Mouse (Mus musculus) gastrocnemius, postnatal 14 days (tissue): ENCODE results near the gene Dennd5b. TPM values are rescaled to one million over a fixed set of nuclear protein-coding genes. Genes with fewer than 3 reads are reported as not detected.
A peak's percentile ranks its signal among the peaks of the same experiment; 100 is the strongest.

Source experiments
- DNase-seq: peaks from one replicate; pipeline ENCODE4 v3.0.0; 2021; ENCODE audit warnings: mixed read lengths
- intact Hi-C: fragments of 180-260 bp; cut with DNase I; formaldehyde crosslinking; loops from one replicate; pipeline ENCODE4 v1.15.1; 2025; ENCODE audit warnings: low total_unique reads
- total RNA-seq, 2 experiments: library from RNA; stranded (reverse); gene quantifications; 2 replicates each; pipeline ENCODE4 v1.2.3; 2021

Dennd5b gene
- total RNA-seq, 2 experiments from 2014 or later, result 6.0 to 7.4 TPM

DNA sequence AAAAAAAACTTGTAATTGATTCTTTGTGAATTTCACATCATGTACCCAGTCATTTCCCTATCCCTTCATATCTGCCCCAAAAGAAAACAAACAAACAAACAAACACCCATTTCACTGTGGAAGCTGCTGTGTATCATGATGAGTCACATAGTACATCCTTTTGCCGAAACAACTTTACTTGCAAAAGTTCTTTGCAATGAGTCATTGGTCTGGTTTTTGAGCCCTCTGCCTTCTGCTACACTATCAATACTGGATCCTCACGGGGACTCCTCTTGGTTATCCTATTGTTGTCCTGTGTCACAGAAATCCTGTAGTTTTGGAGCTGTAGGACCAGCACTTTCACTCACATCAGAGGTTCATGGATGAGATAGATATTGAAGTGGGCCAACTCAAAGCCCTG, 7.4 kb upstream of the Dennd5b start:
- no peak for DNase-seq
- intact Hi-C loops, result no loop called here

DNA sequence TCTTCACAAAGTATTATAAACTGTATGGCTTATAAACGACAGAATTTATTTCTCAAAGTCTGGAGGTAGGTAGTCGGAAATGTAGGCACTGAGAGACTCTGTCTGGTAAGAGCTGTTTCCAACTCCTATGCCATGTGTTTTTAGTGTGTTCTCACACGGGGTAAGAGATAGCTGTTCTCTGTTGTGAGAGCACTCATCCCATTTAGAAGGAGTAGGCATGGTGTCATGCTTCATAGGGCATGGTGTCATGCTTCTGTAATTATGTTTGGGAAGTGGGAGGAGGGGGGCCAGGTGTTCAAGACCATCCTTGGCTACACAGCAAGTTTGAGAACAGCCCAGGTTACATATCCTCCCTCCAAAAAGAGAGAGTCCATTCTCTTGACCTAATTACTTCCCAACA, 6.1 kb upstream of the Dennd5b start:
- DNase-seq, result no peak
- intact Hi-C loops, result no loop called here

DNA sequence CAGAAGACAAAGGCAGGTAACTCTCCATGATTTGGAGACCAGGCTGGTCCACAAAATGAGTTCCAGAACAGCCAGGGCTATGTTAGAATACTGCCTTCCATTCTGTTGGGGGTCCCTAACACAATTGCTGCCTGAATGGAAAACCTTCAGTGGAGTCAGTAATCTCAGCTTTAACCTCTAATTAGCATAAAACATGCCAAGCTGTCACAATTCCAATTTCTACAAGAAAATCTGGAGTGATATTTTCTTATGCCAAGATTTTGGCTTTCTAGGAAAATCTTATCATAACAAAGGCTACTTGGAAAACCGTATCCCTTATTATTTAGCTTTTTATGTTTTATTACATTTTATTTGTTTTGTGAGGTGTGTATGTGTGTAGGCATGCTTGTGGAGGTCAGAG, 2.0 kb upstream of the Dennd5b start:
- intact Hi-C loops, result no loop called here
- DNase-seq, result no peak

DNA sequence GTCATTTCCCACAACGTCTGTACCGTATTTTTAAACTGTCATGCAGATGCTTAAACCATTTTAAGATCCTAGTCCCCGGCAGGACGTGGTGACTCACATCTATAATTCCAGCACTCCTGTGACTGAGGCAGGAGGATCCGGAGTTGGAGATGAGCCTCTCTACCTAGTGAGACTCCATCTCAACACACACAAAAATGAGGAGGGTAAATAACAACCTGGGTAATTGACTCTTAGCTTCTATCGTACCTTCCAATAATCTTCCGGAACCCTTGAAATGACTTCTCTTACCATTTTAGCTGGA, 413 bp upstream of the Dennd5b start:
- no peak for DNase-seq
- intact Hi-C loops, result no loop called here

DNA sequence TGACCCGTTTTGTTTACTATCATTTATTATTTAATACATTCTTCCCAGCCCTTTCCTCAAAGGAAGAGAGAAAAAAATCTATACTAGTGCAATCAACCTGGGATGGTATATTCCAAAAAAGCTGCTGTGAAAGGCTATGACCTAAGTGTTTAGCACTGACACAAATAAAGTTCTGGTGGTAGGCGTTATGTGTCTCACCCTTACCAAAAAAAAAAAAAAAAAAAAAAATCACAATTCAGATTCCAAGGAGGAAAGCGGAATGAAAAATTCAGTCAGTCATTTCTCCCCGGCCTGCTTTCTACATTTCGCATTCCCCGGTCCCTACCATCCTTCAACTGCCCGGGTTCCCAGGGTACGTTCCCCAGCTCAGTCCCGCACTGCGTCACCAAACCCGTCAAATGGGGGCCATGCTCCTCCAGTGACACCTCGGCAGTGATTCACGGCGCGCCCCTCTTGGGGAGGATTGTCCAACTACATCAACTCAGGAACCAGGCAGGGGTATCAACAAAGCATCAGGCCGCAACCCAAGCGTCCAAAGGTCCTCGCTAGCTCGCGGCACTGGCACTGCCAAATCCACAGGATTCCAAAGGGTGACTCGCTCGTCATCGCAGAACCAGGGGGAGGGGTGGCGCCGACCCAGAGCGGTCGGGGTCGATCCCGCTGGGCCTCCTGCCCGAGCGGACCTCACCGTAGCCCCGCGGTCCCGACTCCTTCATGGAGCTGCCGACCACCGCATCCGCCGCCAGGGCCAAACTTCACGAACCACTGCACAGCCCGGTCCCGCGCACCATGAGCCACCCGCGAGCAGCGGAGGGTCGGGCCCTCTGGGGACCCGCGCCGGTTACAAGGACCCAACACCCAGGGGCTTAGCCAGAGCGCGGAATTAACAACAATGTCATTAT, 1.1 kb downstream of the Dennd5b start:
- DNase-seq, result peak; percentile 32
- intact Hi-C loops, result no loop called here

DNA sequence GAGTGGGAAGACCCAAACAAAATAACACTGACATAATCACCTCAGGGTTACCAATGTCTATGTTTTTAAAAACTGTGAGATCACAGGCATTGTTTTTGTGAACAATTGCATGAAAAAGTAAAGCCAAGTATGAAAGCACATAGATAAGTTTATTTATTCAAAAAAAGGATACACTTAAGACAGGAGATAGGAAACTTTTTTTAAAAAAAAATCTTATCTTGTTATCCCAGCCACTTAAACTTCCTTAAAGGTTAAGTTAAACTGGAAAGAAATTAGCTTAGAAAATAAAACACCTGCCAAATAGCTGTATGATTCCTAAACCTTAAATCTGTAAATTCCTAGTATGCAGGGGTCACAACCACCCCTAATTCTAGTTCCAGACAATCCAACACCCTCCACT, 2.5 kb downstream of the Dennd5b start:
- intact Hi-C loops, result no loop called here
- DNase-seq, result no peak

DNA sequence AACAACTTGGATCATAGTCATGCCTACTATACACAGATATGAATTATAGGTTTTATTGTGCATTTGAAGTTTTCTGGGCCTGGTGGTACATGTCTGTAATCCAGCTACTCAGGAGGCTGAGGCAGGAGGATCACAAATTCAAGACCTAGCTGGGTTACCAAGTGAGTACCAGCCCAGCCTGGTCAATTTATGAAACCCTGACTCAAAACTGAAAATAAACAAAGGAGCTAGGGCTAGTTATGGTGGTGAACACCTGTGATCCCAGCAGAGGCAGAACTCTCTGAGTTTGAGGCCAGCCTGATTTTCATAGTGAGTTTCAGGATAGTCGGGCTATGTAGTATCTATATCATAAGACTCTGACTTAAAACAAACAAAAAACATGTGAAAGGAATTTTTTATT, 4.2 kb downstream of the Dennd5b start:
- intact Hi-C loops, result no loop called here
- no peak for DNase-seq

DNA sequence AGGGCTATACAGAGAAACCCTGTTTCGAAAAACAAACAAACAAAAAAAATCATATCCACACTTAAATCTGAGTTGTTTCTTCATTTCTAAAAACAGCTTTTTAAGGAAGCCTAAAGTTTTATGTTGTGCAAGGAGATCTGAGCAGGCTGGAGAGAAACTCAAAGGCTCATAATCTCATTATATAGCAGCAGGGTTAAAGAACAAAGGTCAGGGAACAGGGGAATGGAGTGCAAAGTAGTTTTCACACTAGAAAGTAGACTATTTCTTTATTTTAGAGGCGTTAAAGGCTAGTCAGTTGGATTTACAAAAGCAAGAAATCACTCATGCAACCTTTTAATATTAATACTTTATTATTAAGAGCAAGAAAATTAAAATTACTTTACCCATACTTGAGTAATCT, 5.2 kb downstream of the Dennd5b start:
- no peak for DNase-seq
- intact Hi-C loops, result no loop called here

DNA sequence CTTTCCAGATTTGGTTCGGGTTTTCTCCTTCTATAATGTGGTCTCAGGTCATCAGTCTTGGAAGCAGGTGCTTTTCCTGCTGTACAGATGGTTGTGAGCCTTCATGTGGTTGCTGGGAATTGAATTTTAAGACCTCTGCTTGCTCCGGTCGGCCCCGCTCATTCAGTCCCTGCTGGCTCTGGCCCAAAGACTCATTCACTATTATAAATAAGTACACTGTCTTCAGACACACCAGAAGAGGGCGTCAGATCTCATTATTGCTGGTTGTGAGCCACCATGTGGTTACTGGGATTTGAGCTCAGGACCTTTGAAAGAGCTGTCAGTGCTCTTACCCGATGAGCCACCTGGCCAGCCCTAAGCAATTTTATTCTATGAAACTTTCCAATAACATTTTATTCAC, 6.1 kb downstream of the Dennd5b start:
- intact Hi-C loops, result no loop called here
- DNase-seq, result peak; percentile 4

DNA sequence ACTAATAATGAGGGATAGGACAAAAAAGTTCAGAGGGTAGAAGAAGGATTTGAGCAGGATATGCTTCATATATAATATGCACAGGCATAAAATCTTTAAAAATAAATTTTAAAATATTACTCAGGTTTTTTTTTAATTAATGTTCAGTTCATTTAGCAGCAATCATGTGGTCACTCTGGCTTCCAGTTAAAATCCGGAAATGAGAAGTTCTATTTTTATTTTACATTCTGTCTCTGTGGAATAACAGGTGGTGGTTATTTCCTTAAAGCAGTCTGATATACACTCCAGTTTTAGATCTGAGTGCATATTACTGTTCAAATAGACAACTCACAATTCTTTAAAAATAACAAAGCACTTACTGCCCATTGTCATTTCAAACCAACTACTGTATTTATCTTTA, 6.9 kb downstream of the Dennd5b start:
- intact Hi-C loops, result no loop called here
- DNase-seq, result no peak

DNA sequence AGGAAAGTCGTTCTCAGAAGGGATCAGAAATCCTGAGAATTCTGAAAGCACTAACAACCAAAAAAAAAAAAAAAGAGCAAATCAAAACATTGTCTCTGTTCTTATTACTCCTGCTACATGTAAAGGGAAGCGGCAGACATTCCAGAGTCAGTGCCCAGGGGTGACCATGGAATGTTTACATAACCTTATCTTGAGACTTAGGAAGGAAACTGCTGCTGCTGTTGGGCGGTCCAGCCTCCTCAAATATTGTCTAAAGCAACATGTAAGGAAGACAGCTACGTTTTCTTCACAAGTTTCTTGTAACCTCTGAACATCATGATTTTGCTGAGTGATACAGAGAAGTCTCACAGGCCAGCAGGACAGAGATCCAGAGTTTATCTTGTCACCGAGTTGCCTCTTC, 8.0 kb downstream of the Dennd5b start:
- intact Hi-C loops, result no loop called here
- no peak for DNase-seq

DNA sequence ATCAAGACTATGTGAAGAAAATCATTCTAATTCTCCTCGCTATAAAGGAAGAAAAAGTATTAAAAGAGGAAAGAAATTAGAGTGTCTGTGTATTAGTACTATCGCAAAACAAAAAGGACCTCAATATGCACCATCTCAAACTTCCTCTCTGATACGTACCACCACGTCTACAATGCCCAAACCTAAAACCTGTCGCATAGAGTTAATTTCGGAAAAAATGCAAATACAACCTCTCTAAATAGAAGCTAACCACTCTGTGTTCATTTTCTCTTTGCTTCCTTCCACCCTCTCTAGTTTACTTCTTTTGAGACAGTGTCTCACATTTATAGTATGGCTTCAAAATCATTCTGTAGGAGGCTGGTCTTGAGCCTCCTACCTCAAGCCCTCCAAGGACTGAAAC, 9.1 kb downstream of the Dennd5b start:
- DNase-seq, result no peak
- intact Hi-C loops, result no loop called here

DNA sequence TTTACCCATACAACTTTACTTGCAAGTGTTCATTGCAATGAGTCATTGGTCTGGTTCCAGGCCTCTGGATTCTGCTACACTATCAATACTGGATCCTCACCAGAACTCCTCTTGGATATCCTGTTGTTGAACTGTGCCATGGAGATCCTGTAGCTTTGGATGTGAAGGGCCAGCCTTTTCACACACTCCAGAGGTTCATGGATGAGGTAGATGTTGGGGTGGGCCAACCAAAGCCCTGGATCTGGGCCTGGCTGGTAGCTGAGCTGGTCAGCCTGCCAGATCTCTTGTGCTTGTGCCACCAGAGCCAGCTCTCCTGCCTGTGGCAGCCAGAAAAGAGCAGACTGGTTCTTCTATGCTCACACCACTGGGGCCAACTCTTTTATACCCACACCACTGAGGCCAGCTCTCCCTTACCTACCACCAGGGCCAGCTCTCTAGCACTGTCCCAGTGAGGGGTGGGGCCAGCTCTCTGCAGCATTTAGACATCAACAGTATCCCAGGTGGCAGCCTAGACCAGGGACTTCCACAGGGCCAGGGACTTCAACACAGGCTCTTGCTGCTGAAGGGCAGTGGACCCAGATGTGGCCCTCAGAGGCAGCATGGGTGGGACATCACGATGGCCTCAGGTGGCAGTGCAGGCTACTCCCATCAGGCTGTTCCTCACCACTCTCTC, 24.2 kb downstream of the Dennd5b start:
- no peak for DNase-seq
- intact Hi-C loops, result no loop called here

DNA sequence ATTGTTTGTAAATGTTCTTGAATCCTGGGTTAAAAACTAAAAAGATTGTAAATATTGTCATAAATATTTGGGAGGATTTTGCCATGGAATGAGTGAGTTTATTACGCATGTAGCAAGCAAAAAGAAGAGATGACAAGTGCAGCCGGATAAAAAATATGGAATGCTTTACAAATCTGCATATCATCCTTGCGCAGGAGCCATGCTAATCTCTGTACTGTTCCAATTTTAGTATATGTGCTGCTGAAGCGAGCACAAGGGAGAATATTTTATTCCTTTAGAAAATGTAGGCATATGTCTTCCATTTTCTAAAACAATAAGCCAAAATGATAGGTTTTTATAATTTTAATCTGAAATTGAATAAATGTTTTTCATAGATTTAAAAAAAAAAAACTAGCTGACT, 27.6 kb downstream of the Dennd5b start:
- no peak for DNase-seq
- intact Hi-C loops, result no loop called here

DNA sequence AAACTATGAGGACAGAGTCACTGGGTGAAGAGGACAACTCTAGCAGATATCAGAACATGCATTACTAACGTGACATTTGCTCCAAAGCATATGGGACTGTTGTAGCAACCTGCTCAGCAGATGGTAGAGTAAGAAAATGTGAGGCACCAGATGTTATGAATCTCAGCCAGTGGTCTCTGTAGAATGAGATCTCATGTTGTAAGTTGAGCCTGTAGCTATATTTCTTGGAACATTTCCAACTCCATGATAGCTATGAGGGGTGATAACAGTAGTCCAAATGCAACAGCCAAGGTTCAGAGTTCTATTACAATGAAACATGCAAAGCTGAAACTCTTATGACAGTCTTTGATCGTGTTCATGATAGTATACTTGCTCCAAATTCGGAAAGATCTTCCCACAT, 28.6 kb downstream of the Dennd5b start:
- no peak for DNase-seq
- intact Hi-C loops, result no loop called here

DNA sequence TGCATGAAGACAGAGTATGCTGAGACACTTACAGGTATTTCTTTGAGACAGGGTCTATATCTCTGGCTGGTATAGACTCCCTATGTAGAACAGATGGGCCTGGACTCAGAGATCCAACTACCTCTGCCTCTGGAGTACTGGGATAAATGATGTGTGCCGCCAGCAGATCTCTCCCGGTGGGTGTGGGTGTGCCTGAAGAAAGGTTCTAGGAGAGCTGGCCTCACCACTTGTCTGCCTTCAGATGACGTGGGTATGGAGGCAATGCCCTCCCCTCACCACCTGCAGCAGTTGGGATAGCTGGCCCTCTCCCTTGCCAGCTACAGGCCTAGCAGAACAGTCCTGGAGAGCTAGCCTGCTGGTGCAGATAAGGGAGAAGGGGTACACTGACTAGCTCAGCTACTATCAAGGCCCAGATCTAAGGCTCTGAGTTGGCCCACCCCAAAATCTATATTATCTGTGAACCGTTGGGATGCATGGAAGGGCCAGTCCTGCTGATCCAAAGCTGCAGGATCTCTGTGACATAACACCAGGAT, 30.8 kb downstream of the Dennd5b start:
- no peak for DNase-seq
- intact Hi-C loops, result no loop called here

DNA sequence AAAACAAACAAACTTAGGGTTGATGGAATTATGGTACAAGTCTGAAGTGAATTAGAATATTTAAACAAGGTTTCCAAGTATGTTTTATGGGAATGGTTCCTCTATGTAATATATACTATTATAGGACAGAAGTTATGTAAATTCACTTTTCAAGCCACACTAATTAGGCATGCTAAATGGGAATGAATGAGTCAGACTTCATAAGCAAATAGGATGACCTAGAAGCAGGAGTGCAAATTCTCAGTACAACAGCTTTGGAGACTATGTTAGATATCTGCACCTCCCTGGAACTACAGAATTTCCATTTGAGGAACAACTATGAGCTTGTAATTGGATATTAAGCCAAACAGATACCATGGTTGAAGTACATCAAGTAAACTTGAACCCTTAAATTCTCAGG, 38.1 kb downstream of the Dennd5b start:
- no peak for DNase-seq
- intact Hi-C loops, result no loop called here

DNA sequence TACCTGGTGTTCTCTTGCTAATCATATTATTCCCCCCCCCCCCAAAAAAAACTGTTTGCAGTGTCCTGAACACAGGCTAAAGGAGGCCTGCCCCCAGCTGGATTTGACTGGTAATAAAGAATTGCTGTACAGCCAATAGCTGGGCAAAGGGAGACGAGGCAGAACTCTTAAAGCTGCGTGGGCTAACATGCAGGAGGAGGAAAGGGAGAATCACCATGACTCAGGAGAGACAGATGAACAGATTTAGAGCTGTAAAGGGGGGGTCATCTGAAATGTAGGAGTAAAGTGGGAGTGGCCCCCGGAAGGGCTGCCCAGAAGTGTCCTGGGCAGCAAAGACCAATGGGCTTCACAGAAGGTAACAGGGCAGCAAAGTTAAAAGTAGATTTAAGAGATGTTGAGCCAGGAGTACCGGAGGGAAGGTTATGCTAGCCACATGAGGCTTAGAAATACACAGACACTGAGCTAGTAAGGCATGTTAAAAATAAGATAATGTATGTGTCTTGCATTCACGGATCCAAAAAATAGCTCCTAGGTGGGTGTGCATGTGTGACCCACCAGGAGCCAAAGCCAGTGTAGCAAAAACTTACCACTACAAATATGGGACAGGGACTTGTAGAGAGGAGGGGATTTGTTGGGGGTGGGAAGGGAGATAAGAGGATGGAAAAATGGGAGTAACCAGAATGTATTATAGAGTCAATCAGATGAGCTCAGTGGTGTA, 40.7 kb downstream of the Dennd5b start:
- no peak for DNase-seq
- intact Hi-C loops, result no loop called here

DNA sequence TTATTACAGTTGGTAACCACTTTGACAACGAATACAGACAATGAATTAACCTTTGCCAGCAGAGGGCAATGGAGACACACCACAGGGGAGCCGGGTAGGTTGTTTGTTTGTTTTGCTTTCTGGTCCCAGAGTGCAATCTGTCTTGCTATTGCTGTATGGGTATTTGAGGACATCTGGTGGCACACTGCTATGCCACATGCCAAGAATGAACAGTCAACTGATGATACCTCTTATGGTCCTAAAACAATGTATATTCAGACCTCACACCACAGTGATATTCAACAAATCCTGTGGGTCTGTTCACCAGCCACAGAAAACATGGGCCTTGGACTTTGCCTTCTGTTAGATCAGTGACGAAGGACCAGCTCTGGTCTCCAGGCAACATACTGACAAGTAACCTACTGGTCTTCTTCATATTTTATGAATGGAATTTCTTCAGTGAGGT, 43.5 kb downstream of the Dennd5b start:
- intact Hi-C loops, result loop anchor here (5.0 kb wide), 1 partner anchor 59 kb away; no protein-coding TSS in a partner anchor
- no peak for DNase-seq

DNA sequence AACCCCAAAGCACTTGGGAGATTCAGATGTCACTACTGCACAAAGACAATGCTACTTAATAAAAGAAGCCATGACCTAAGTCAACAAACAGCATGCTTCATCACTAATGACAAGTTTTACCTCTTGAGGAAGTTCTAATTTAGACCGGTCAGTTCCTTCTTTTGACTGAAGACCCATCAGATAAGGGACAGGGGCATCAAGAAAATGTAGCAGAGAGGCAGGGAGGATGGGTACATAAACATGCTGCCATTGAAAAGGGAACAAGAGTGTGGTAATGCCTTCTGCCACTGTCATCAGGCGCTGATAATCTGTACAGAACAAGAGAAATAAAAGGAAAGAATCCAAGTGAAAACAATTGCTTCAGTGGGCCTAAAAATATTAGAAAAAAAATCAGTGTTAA, 46.7 kb downstream of the Dennd5b start:
- intact Hi-C loops, result loop anchor here (5.0 kb wide), 1 partner anchor 63 kb away; no protein-coding TSS in a partner anchor
- no peak for DNase-seq
